Mouse (Mus musculus) lung, postnatal 36 days (tissue): ENCODE measurements at regions not wholly inside any gene's neighbourhood (a gene's known extent, or its start where the extent isn't known, plus 50 kb on each side); places are given as distances from the start of the nearest gene placed in this dataset.

Source experiments
- DNase-seq: peaks from one replicate; pipeline ENCODE4 v3.0.0; 2022; ENCODE audit warnings: mixed read lengths

DNA sequence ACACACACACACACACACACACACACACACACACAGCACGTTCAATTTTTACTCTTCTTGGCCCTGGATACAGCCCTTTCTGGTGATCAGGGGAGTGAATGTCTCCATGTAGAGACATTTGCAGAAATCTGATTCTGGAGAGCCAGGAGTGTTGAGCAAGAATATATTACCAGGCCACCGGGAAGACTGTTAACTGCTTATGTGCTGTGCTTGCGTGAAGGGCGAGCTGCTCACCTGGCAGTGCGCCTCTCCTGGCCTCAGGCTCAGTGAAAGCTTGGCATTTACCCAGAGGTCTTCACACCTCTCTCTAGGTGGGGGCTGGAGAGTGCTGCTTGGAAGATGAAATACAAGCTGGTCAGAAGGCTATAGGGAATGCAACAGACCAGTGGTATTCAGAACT is 332.4 kb upstream of the Tet2 start:
- DNase-seq = peak; percentile 2

DNA sequence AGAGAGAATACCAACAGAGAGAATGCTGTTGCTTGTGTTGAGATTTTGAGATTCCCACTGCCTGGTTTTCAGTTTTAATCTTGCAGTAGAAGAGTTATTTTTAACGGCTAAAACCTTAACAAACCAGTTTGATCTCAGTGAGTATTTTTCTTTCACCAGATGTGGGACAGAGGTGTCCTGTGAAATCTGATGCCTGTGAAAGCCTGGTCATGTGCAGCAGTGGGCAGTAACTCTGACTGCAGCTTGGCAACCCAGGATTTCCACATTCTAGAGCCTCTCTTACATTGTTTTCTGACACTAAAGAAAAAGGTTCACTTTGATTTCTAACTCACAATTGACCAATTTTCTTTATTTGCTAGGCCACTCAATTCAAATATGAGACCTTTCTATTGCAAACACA is 335.7 kb upstream of the Tet2 start:
- DNase-seq = no peak

DNA sequence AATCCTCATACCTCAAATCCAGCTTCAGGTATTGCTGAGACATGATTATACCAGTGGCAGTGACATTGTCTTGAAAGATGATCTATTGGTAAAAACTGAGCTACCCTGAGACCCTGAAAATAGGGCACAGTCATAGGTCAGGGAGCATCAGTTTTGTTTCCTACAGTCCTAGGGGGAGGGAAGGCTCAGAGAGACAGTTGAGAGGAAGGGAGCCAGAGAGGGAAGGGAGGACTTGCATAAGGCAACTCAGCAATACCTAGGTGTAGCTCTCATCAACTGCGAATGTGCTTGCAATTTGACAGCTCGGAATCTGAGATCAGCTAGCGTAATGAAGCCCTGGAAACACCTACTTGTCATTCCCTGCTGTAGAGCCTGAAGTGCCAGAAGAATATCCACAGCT is 334.4 kb upstream of the Cxxc4 start:
- no peak for DNase-seq

DNA sequence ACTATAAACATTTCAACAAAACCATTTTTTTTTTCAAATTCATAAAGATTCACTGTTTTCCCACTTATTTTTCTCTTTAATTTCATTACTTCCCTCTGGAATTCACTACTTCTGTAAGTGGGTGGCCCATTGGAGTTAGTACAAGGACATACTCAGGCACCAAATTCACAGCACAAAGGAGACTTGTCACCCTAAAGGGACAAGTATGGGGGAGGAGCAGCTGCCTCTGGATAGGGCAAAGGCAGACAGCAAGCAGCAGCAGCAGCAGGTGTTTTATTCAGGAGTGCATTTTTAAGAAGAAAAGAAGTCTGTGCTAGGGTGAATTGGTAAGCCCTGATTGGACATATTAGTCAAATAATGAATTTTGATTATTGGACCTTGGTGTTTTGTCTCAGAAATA is 314.1 kb upstream of the Cxxc4 start:
- no peak for DNase-seq

DNA sequence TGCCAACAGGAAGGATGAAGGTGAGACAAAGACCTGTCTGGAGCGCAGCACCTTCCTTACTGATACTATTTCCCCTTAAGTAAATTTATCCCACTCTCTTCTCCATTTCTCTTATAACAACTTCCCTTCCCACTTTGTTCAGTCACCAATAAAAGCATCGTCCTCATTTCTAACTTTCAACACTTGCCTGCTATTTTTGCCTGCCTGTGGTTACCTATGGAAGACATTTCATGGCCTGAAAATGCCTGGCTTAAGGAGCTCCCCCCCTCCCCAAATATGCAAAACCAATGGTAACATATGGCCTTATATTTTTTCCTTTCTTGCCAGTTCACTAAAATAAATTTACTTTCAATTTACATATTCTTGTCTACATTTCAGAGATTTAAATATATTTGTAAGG is 271.0 kb upstream of the Cxxc4 start:
- no peak for DNase-seq

DNA sequence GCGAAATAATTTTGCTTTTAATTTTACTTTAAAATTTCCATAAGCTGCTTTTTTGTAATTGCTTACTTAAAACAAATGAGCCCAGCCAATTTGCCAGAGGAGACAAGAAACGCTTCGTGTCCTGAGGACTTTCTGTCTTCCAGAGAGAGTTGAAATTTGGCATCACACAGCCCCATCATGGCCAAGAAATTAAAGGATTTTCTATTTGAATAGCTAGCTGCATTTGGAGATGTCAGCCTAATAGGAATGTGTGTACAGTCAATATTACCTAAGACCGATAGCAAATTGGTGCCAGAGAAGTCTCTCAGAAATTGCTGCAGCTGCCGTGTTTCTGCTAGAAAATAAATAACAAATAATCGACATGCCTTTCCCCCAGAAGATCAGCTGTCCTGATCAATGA is 268.1 kb upstream of the Cxxc4 start:
- no peak for DNase-seq

DNA sequence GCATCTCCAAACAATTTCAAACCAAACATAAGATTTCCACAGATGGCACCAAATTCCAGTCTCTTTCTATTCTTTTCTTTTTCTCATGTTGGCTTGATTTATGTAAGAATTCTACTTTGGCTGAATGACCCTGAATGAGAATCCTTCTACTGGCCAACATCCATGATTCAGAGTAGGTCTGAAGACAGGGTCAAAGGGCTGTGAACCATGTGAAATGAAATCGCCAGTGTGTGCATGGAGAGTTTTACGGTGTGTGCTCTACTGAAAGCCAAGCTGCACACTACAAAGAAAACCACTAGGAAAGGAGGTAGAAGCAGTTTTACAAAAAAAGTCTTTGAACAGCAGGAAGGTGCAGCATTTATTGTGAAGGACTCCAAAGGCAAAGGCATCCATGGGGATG is 263.5 kb upstream of the Cxxc4 start:
- no peak for DNase-seq

DNA sequence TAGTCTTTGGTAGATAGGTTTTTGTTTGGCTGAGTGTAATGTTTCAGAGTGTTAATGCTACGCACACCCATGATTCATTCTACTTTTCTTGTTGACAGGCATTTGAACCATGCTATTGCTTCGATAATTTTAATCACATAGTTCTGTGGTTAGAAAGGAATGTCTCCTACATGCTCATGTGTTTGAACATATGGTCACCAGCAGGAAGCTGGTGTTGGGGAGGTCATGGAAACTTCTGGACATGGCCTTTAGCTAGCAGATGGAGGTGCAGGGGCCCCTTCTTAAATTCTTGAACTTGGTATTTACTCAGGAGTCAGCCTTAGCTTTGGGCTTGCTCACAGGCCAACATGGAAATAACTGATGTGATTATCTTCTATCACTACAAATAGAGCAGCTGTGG is 248.6 kb upstream of the Cxxc4 start:
- no peak for DNase-seq

DNA sequence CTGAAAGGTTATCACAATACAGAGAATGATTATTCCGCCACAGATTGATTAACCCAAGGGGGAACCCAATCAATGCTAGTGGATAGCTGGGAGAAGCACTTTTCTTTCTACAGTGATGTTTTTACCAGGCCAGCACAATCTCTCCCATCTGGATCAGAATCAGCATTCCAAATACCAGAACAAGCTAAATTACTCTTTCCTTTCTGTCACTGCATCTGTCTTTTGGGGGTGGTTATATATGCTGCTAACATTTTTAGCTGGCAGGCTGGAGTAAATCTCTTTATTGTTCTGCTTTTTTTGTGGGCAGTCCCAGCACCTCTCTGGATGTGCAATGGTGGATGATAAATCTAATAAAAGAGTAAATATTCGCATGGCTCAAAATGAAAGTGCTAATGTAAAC is 242.3 kb upstream of the Cxxc4 start:
- DNase-seq = no peak

DNA sequence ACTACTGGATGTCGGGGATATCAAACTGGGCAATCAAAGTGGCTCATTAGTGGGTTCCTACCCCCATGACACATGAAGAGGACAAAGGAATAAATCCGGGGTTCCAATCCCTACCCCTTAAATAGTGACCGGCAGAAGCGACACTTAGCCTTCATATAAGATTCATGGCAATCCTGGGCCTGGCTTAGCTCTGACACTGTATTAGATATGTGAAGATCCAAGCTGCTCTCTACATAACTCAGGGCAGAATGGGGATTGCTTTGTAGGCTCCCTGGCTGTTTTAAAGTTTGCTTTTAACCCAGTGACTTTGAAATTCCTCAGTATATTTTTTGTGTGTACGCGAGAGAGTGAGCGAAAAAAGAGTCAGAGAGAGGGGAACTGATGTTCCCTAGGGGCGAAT is 236.3 kb upstream of the Cxxc4 start:
- no peak for DNase-seq

DNA sequence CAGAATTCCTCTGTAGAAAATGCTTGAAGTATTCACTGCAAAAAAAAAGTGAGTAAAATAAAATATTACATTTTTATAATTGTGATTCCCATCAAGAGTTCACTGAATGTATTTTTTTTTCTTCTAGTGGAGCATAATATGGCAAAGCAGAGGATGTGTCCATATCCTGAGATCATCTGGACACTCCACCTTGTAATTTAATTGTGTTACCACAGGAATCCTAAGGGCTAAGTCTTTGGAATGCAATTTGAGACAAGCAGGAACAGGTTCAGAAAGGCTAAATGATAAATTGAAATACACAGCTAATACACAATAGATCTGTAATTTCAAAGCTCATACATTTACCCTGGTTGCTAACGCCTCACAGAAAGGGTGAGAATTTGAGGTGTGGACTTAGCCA is 235.7 kb upstream of the Cxxc4 start:
- no peak for DNase-seq

DNA sequence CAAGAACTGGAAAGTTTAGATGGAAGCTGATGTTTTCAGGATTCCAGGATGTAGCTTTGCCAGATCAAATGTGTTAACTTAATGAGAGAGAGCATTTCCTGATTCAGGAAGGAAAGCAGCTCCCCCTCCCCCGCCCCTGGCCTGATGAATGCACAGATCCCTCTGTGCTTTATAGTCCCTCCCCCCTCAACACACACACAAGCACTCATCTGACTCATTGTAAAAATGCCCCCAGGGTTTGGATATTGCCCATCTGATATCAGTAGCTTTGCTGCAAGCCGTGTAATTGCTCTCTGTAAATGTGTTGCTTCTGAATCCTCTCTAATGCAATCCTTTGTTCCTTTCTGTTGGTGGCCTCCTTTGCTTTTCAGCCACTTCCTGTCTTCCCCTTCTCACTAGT is 221.5 kb upstream of the Cxxc4 start:
- no peak for DNase-seq

DNA sequence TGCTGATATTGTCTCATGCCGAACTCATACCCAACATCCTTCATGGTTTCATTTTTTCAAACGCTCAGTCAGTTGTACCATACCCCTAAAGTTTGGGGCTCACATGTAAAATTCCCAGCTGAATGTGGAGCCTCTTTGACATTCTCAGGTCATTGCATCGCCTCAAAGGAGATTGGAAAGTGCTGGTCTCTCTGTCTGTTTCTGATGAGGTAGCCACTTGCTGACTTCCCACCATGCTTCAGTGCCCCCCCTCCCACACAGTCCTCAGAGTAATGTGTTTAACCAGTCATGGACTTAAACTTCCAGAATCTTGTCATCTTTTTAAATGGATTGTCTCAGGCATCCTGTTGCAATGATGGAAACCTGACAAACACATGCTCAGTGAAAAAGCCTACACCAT is 220.9 kb upstream of the Cxxc4 start:
- no peak for DNase-seq

DNA sequence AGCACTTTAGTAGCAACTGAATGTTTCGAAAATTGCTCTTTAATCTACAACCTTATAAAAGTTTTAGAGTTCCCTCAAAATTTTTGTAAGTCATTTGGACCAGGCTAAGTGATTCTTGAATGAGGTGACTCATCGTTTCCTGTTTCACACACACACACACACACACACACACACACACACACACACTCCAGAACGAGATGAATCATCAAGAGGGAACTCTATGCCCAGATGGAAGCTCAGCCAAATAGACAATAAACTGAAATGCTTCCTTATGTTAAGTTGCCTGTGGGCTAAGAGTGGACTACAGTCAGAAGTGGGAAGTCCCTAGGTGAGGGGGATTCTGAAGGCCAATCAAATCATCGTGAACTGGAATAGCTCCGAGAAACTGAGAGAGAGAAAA is 202.4 kb upstream of the Cxxc4 start:
- DNase-seq = no peak

DNA sequence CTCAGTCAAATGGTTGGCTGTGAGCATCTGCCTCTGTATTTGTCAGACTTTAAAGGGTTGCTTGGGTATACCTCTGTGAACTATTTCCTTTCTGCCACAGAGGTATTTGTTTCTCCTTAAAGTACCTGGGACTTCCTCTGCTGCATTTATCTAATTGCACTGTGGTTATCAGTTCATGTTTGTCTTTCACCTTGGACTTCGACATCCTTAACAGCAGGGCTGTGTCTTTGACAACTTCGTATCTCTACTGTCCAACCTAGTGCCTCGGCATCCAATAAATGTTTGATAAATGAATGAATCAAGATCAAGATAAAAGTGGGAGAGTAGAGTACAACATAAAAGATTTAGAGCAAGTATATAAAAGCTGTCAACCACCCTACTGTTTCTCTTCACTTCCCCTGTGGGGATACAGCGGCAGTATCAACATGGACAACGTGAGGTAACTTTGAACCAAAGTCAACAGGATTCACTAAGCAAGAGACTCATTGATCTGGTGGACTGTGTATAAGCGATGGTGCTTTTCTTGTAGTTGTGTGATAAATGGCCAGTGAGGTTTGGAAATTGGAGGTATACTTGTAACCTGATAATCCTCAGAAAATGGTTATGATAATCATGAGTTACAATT is 199.9 kb upstream of the Cxxc4 start:
- DNase-seq = no peak

DNA sequence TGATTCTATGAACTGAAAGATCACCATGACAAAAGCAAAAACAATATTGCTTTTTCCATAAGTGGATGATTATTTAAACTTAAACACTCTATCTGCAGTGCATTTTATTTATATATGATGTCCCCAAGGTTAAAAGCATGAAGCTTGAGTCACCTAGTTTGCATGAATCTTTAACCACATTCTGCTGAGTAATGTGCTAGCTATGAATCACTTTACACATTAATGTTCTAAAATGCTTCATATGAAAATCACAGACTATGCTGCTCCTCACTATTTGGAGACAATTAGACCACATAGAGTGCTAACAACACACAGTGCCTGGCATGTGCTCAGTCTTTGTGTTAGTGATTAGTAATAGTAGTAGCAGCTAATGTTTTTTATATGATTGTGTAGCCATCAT is 185.6 kb upstream of the Cxxc4 start:
- no peak for DNase-seq

DNA sequence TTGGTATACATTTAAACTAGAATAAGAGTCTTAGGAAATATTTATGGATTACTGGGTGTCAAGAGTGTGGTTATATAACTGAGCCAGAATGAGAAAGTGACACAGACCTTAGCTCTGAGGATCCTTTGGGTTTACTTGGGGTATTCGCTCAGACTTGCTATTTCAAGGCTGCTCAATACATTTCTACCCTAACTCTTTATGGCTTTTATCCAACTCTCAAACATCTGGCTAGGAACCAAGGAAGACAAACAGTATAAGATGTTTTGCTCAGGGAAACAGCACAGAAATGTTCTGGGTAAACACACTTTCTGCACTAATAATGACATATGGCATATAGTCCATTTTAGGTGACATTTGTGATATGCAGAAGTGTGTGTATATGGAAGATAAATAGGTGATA is 153.8 kb upstream of the Cxxc4 start:
- DNase-seq = no peak

DNA sequence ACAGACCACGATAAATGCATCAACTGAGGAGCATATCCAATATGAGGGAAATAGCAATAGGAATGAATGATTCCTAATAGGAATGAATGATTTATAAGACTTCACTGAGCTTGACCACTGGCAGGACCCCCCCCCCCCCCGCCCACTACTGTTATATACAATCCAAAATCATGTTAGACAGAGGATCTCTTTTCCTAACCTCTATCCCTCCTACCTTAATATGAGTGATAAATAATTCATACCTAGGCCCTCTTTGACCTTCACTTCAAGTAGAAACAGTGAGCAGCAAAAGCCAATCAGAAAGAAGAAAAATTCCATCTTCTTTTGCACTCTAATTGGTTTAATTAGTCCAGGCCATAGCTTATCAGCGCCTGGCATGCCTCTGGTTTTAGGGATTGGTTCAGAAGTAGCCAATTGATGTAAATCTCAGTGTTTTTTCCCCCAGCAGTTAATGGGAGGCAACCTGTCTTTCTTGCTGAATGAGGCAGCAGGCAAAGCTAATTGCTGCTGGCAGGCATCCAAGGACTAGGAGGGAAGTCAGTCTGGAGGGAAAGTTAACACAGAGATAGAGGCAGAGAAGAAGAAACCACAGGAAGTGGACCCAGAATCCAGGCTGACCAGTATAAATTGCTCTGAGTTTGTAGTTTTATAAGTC is 136.7 kb upstream of the Cxxc4 start:
- DNase-seq = no peak

DNA sequence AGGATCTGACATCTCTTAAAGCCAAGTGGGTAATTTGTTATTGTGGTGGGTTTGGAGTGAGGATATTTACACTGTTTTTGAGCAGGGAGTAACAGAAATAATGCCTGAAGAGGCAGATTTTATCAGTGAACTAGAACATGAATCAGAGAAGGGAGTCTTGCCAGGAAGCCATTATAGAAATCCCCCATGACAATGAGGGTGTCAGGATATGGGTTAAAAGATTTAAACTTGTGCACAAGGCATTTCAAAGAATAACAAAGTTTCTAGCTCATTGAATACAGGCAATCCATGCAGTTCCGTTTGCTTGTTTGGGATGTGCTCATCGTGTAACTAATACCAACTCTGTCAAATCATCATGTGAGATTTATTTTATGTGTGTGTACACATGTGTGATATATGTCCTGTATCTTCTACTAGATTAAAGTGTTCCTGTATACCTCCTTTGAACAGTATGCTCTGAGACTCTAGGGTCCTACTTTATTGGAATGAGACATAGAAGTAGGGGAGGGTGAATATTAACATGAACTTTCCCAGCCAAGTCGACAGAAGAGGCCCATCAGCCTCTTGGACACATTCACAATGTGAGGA is 134.0 kb upstream of the Cxxc4 start:
- no peak for DNase-seq

DNA sequence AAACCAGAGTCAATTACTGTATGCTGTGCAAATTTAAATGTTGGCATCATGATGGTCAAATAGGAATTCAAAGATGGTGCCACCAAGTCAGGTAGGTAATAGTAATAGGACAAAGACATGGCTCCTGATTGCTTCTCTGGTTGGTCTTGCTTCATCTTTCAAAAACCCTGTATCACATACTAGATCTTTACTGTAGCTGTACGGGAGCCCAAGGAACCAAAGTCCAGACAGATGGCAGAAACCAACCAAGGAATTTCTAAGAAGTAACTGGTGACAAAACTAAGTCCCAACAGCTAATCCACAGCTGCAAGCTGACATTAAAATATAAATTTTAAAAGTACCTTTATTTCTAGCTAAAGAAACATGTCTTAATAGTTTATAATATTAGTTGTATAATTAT is 131.7 kb upstream of the Cxxc4 start:
- DNase-seq = no peak

DNA sequence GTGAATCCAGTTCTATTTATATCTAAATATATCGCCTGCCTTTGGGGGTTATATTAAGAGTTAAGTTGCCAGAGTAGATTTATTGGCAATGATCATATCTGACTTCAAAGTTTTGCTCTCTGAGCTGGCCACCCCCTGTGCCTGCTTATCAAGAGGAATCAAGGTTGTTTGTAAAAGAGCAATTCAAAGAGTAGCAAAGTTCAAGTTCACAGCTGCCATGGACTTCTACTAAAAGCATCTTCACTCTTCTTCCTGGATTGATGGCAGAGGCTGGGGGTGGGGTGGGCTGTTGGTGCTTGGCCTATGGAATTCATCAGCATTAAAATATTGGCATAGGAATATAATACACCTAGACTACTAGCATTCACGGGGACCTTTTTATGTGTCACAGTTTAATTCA is 131.2 kb upstream of the Cxxc4 start:
- no peak for DNase-seq

DNA sequence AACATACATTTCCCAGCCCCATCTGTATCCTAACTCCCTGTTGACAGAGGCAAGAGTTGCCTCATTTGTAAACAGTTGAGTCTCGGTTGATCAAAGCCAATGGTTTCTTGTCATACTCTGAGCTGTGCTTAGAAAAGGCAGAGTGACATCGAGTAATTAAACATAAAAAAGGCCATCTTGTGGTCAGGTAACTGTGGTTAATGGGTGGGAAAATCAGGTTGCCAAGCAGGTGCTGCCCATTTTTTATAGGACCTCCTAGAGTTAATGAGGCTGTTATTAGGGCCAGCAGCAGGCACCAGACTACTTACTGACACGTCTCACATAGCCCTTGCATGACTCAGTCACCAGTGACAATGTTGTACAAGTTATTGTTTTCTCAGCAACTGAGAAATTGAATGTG is 130.7 kb upstream of the Cxxc4 start:
- DNase-seq = no peak

DNA sequence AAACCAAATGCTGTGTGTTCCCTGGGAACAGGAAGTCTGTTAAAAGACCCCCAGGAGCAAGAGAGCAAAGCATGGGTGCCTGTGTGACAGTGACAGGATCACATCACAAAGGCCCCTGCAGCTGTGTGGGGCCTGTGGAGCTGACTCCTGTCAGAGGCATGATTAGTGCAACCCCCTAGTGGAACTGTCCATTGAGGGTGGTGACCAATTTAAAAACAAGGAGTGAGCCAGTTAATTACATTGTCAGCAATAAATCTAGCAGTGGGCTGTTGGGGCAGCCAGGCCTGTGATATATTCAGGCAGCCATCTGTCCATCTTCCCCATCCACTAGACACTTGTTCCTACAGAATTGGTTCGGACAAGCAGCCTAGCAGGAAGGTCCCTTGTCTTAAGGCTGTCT is 121.8 kb upstream of the Cxxc4 start:
- DNase-seq = no peak

DNA sequence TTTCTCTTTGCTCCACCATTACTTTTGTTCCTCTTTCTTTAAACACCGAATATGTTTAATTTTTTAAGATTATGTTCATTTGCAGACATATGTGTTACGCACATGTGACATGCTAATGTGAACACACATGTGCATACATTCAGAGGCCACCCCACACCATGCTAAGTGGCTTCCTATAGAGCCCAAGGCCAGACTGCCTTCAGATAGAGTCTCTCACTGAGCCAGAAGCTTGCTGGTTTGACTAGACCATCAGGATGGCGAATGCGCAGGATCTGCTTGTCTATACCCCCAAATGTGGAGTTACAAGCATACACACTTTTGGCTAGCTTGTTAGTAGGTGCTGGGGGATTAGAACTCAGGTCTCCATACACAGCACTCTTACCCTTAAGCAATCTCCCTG is 121.3 kb upstream of the Cxxc4 start:
- no peak for DNase-seq

DNA sequence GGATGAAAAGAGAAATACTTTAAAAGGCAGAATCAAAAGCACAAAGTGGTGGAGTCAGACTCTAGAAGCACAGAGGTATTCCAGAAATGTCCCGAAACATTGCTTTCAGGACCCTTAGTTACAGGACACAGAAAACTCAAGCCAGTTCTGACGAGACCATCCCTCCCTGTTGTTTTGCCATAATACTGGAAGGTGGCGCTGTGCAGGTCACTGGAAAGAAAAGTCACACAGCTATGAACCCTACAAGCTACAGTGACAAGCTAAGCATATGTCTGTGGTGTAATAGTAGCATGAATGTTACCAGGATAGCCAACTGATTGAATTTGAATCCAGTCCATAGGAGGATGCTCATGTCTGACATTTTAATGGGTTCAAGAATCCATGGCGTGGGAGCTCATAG is 117.4 kb upstream of the Cxxc4 start:
- no peak for DNase-seq
